Mouse (Mus musculus): ENCODE results near the gene Spc24. TPM values are rescaled to one million over a fixed set of nuclear protein-coding genes. Genes with fewer than 3 reads are reported as not detected.

The Spc24 gene
- total RNA-seq (2023), result 1 to 10 TPM; 2.0 TPM

DNA sequence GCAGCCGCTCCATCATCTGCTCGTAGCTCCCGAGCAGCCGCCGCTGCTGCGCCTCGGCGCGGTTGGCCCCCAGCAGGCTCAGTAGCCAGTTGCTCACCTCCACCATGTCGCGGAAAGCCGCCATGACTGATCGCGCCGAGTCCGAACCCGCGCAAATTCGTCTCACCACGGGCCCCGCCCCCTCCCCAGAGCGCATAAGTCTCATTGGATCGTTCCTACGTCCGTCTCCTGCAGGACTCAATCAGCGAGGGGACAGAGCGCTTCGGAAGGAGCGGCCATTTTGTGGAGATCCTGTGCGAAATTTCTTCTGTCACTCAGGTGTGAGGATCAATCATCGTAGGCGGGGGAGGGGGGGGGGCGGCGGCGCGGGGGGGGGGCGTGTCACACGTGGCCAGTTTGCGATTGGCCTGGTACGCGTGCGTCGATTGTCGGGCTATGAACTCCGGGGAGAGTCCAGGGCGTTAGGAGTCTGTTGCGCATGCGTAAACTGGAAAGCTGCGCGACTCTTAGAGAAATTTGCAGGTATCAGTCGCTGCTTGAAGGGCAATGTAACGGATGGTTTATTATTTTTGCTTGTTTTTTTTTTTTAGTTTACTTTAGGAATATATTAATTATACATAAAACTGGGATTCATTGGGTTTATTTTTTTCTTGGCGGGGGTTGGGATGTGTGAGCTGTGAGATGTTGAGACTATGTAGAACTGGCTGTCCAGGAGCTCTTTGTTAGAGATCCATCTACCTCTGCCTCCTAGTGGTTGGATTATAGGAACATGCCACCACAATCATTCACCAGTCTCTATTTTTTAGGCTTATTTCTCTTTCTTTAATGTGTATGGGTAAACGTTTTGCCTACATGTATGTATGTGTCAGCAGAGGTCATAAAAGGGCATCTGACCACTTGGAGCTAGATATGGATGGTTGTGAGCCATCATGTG lies at the start of gene Spc24:
Gene Spc24, minus strand, starts transcription at position 149 of the 934 bp plus-strand sequence.

GRCm38 (mm10) chr9:21798345-21799009 lies 38.4 kb upstream of the Spc24 start, which contains the start of gene Kank2:
Gene Kank2, minus strand, starts transcription at chr9:21798744.

DNA sequence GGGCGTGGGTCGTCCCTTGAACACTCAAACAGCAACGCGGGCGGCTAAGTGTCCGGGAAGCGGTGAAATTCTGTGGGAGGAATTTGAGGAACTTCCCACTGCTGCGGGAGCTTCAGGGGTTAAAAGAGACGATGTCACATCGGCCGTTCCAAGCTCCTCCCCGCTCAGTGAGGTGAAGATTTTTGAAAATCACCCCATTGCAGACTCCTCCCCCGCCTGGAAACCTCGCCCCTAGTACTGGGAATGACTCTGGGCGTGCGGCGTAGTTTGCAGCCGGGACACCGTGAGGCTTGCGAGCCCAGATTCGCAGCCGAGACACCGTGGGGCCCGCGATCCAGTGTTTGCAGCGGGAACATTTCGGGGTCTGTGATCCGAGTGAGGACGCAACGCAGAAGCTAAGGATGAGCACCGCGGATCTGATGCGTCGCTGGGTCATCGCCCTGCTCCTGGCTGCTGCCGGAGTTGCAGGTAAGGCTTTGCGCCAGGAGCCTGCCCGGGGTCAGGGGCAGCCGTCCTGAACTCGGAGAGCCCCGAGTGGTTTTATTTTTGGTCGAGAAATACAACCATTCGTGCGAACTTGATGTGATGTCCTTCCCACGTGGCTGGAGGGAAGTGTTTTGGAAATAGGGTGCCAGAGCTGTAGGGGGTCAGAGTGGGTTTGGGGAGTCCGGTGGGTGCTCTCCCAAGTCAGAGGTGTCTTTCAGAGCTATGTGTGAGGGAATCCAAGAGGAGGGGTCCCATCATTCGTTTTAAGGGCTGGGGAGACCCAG lies 36.5 kb downstream of the Spc24 start, which contains the start of gene Ldlr:
Gene Ldlr, plus strand, starts transcription at position 107 of the 770 bp plus-strand sequence.

Other genes with a start within 250 kb of the Spc24 start
- 100 to 1,000 TPM; 134 to 143 TPM for gene AB124611, start 234.1 kb downstream of the Spc24 start, total RNA-seq (2023)
- 10 to 100 TPM; 66.2 to 67.1 TPM for gene Carm1, start 213.4 kb downstream of the Spc24 start, total RNA-seq (2023)
- 10 to 100 TPM; 37.3 to 37.9 TPM for gene Timm29, start 167.6 kb downstream of the Spc24 start, total RNA-seq (2023)
- 10 to 100 TPM; 16.0 to 19.4 TPM for gene Yipf2, start 167.5 kb downstream of the Spc24 start, total RNA-seq (2023)
- 10 to 100 TPM; 98.7 to 99.6 TPM for gene Smarca4, start 144.1 kb downstream of the Spc24 start, total RNA-seq (2023)
- 10 to 100 TPM; 16.8 to 17.6 TPM for gene Ldlr, start 36.8 kb downstream of the Spc24 start, total RNA-seq (2023)
- gene Kank2, start 38.4 kb upstream of the Spc24 start, total RNA-seq (2023), result under 1 TPM in 1 of 2 experiments, not detected in 1; 0.12 TPM
- not detected for gene Angptl8, start 75.2 kb upstream of the Spc24 start, total RNA-seq (2023)
- 10 to 100 TPM; 14.8 to 16.8 TPM for gene Dock6, start 92.3 kb upstream of the Spc24 start, total RNA-seq (2023)
- 1 to 10 TPM; 2.8 to 4.7 TPM for gene Rab3d, start 157.9 kb upstream of the Spc24 start, total RNA-seq (2023)
- gene Ccdc159, start 167.2 kb upstream of the Spc24 start, total RNA-seq (2023), result not detected
- under 1 TPM in 1 of 2 experiments, not detected in 1; 0.87 TPM for gene Tmem205, start 167.3 kb upstream of the Spc24 start, total RNA-seq (2023)
- gene Plppr2, start 176.7 kb upstream of the Spc24 start, total RNA-seq (2023), result 1 to 10 TPM in 1 of 2 experiments, under 1 TPM in 1; 0.87 to 1.6 TPM
- gene Swsap1, start 195.5 kb upstream of the Spc24 start, total RNA-seq (2023), result 10 to 100 TPM; 10.2 to 12.1 TPM
- gene Epor, start 203.2 kb upstream of the Spc24 start, total RNA-seq (2023), result under 1 TPM in 1 of 2 experiments, not detected in 1; 0.49 TPM
- gene Rgl3, start 229.1 kb upstream of the Spc24 start, total RNA-seq (2023), result not detected
- gene Ccdc151, start 242.3 kb upstream of the Spc24 start, total RNA-seq (2023), result not detected
- gene Prkcsh, start 242.5 kb upstream of the Spc24 start, total RNA-seq (2023), result 10 to 100 TPM; 68.4 to 71.0 TPM

Measured in B cell, adult 67 days (primary cell).